In the genomic region with DNA sequence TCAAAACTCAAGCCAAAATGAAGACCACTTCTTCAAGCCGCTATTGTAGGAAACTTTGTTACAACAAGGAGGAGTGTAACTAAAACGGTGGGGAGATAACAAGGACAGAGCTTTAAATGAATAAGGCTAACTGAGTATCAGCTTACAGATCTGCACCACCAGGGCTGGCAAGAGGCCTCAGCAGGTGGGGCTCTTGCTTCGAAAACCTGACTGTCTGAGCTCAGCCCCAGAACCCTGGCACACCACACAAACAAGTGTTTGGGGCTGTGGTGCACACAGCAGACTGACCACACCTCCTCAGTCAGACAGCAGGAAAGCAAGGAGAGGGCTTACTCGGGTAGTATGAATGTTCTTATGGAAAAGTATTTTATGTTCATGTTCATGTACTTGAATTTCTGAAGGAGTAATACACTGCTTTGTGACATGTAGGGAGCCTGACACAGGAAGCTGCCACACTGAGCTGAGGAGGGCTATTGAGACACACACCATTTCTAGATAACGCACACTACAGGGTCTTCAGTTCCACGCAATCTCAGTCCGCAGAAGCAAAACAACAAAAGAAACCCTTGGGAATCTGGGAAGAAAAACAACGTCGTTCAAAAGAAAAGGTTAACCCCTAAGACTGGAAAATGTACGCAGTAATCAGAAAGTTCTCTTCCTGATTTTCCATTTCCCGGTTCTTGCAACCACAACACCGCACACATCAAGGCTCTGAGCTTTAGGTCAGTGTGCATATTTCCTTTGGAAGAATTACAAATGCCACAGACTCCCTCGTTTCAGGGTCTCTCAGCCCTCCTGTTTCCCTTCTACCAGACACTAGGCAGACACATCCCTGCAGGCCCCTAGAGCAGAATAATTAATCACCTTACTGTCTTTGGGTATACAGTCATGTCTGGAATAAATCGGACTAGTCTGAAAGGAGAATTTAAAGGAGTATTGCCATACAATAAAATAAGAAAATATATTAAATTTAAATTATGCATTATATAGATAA, we compare ENCODE assay signal across 10 mouse cellular contexts. TPM values are rescaled to one million over a fixed set of nuclear protein-coding genes. Genes with fewer than 3 reads are reported as not detected.
DNase-seq lines count a peak whose midpoint lies in the region; ATAC-seq and TF ChIP-seq lines count a peak whose summit lies in the region.
"Had no signal": no experiment of that assay in that cellular context is flagged by ENCODE, and none has a peak within 500 bp of the region (broad histone marks: within the 10 kb centered on the region; RNA-seq: fewer than 3 reads in every experiment).

No protein-coding gene starts in this region.

- H3K4me1 ChIP-seq in embryonic facial prominence, embryonic 11.5 days (ENCODE audit: control insufficient read depth, insufficient read depth, low read length): no peaks in the 10 kb centered on the region
- peaks cover 30% of the 10 kb centered on the region for H3K4me1 ChIP-seq in embryonic facial prominence, embryonic 10.5 days
- H3K4me1 ChIP-seq in liver, embryonic 11.5 days (replicated peaks; ENCODE audit: control insufficient read depth, insufficient read depth, low read length): peaks cover 10% of the 10 kb centered on the region; the same call in 1 of the 2 replicates
- H3K4me1 ChIP-seq in liver, embryonic 12.5 days: peaks cover 6% of the 10 kb centered on the region; the same call in 1 of the 2 replicates
- H3K4me1 ChIP-seq in intestine, embryonic 15.5 days (replicated peaks): peaks cover 7% of the 10 kb centered on the region; the same call in 1 of the 2 replicates
- peaks cover 2% of the 10 kb centered on the region; the same call in 1 of the 2 replicates for H3K4me1 ChIP-seq in stomach, postnatal 0 days (replicated peaks; ENCODE audit: control insufficient read depth, insufficient read depth)

- no peaks in the 10 kb centered on the region for H3K27me3 ChIP-seq in embryonic facial prominence, embryonic 11.5 days (ENCODE audit: control insufficient read depth, insufficient read depth, low read length)
- peaks cover 6% of the 10 kb centered on the region for H3K27me3 ChIP-seq in embryonic facial prominence, embryonic 10.5 days (replicated peaks; ENCODE audit: low read depth, poor library complexity, severe bottlenecking)
- H3K27me3 ChIP-seq in liver, embryonic 11.5 days (replicated peaks; ENCODE audit: control insufficient read depth, insufficient read depth, low read length): no peaks in the 10 kb centered on the region; the same call in 1 of the 2 replicates
- H3K27me3 ChIP-seq in liver, embryonic 12.5 days (replicated peaks): no peaks in the 10 kb centered on the region
- no peaks in the 10 kb centered on the region for H3K27me3 ChIP-seq in intestine, embryonic 15.5 days (replicated peaks)
- no peaks in the 10 kb centered on the region; the same call in 1 of the 2 replicates for H3K27me3 ChIP-seq in stomach, postnatal 0 days (ENCODE audit: control insufficient read depth, insufficient read depth, low read length)

- no peak for DNase-seq in embryonic facial prominence, embryonic 11.5 days (ENCODE audit: low spot score)
- DNase-seq in embryonic facial prominence, embryonic 10.5 days (ENCODE audit: low spot score): no peak
- no peak for DNase-seq in liver, embryonic 11.5 days (ENCODE audit: low spot score)
- DNase-seq in stomach, postnatal 0 days (ENCODE audit: low spot score): no peak
- no peak for DNase-seq in spleen, postnatal 14 days (ENCODE audit: low spot score in 2 of 2)
- no peak for DNase-seq in ovary, postnatal 36 days (ENCODE audit: low spot score)
- DNase-seq: gastrocnemius, postnatal 36 days; spleen, adult 18-20 months had no signal

- no peak for TF ChIP-seq EP300 in stomach, postnatal 0 days (optimal IDR thresholded peaks at IDR 0.05)

- 33% methylated on average over 14 of the region's 14 CpGs for WGBS in embryonic facial prominence, embryonic 11.5 days
- 38% methylated on average over 14 of the region's 14 CpGs for WGBS in embryonic facial prominence, embryonic 10.5 days
- 25% methylated on average over 14 of the region's 14 CpGs for WGBS in liver, embryonic 11.5 days
- WGBS in liver, embryonic 12.5 days (ENCODE audit: insufficient replicate concordance): 24% methylated on average over 14 of the region's 14 CpGs
- 22% methylated on average over 14 of the region's 14 CpGs for WGBS in intestine, embryonic 15.5 days
- WGBS in stomach, postnatal 0 days: 22% methylated on average over 14 of the region's 14 CpGs

- no peak overlapping the region for H3K27ac ChIP-seq in embryonic facial prominence, embryonic 11.5 days (replicated peaks; ENCODE audit: low read depth, low read length)
- H3K27ac ChIP-seq in embryonic facial prominence, embryonic 10.5 days (replicated peaks): no peak overlapping the region
- peak overlapping the region; percentile 52 for H3K27ac ChIP-seq in liver, embryonic 11.5 days (ENCODE audit: low read depth, low read length)
- H3K27ac ChIP-seq in liver, embryonic 12.5 days: no peak overlapping the region
- H3K27ac ChIP-seq in intestine, embryonic 15.5 days: peak overlapping the region; percentile 52; the same call in 1 of the 2 replicates
- H3K27ac ChIP-seq in stomach, postnatal 0 days (replicated peaks): no peak overlapping the region

- peak; percentile 31 for TF ChIP-seq CTCF in stomach, postnatal 0 days (IDR thresholded peaks at IDR 0.05; ENCODE audit: low read depth)

- no peaks in the 10 kb centered on the region for H3K36me3 ChIP-seq in embryonic facial prominence, embryonic 11.5 days (replicated peaks; ENCODE audit: control insufficient read depth, insufficient read depth, low read depth, low read length)
- H3K36me3 ChIP-seq in embryonic facial prominence, embryonic 10.5 days (replicated peaks): no peaks in the 10 kb centered on the region
- no peaks in the 10 kb centered on the region for H3K36me3 ChIP-seq in liver, embryonic 11.5 days (ENCODE audit: control insufficient read depth, insufficient read depth, low read length)
- no peaks in the 10 kb centered on the region for H3K36me3 ChIP-seq in liver, embryonic 12.5 days
- no peaks in the 10 kb centered on the region for H3K36me3 ChIP-seq in intestine, embryonic 15.5 days
- no peaks in the 10 kb centered on the region for H3K36me3 ChIP-seq in stomach, postnatal 0 days (ENCODE audit: control insufficient read depth, insufficient read depth, low read length)

- H3K4me3 ChIP-seq in embryonic facial prominence, embryonic 11.5 days (ENCODE audit: low read depth, low read length): no peak overlapping the region
- no peak overlapping the region for H3K4me3 ChIP-seq in embryonic facial prominence, embryonic 10.5 days
- no peak overlapping the region for H3K4me3 ChIP-seq in liver, embryonic 11.5 days (ENCODE audit: low read depth, low read length)
- no peak overlapping the region for H3K4me3 ChIP-seq in liver, embryonic 12.5 days
- no peak overlapping the region for H3K4me3 ChIP-seq in intestine, embryonic 15.5 days (replicated peaks)
- H3K4me3 ChIP-seq in stomach, postnatal 0 days (ENCODE audit: low read depth, low read length): no peak overlapping the region

- H3K9me3 ChIP-seq in embryonic facial prominence, embryonic 11.5 days (replicated peaks; ENCODE audit: control insufficient read depth, low read length): no peaks in the 10 kb centered on the region
- H3K9me3 ChIP-seq in embryonic facial prominence, embryonic 10.5 days: no peaks in the 10 kb centered on the region
- no peaks in the 10 kb centered on the region for H3K9me3 ChIP-seq in liver, embryonic 11.5 days (ENCODE audit: control insufficient read depth, low read length)
- no peaks in the 10 kb centered on the region for H3K9me3 ChIP-seq in liver, embryonic 12.5 days (replicated peaks)
- no peaks in the 10 kb centered on the region for H3K9me3 ChIP-seq in intestine, embryonic 15.5 days
- no peaks in the 10 kb centered on the region for H3K9me3 ChIP-seq in stomach, postnatal 0 days (ENCODE audit: control insufficient read depth, low read length)

- H3K4me2 ChIP-seq in embryonic facial prominence, embryonic 11.5 days (ENCODE audit: low read depth, low read length): no peak overlapping the region
- no peak overlapping the region; the same call in 1 of the 2 replicates for H3K4me2 ChIP-seq in liver, embryonic 11.5 days
- H3K4me2 ChIP-seq in liver, embryonic 12.5 days: no peak overlapping the region
- no peak overlapping the region; the same call in 1 of the 2 replicates for H3K4me2 ChIP-seq in intestine, embryonic 15.5 days (replicated peaks)
- H3K4me2 ChIP-seq in stomach, postnatal 0 days (replicated peaks; ENCODE audit: low read depth): no peak overlapping the region

- ATAC-seq in embryonic facial prominence, embryonic 11.5 days (replicated peaks; ENCODE audit: insufficient number of reproducible peaks, low FRiP score, low TSS enrichment, low read depth): 0 out of 2 replicates have a peak, but pooled peaks have one; percentile 42
- ATAC-seq in liver, embryonic 11.5 days (replicated peaks; ENCODE audit: low FRiP score): 0 out of 2 replicates have a peak, but pooled peaks have one; percentile 25
- ATAC-seq in liver, embryonic 12.5 days: no peak
- peak; percentile 43 for ATAC-seq in intestine, embryonic 15.5 days
- no peak for ATAC-seq in stomach, postnatal 0 days (ENCODE audit: low FRiP score, low TSS enrichment)

- H3K9ac ChIP-seq in embryonic facial prominence, embryonic 11.5 days (replicated peaks; ENCODE audit: low read length): no peak overlapping the region
- no peak overlapping the region for H3K9ac ChIP-seq in liver, embryonic 11.5 days (ENCODE audit: low read depth, low read length)
- no peak overlapping the region for H3K9ac ChIP-seq in liver, embryonic 12.5 days
- H3K9ac ChIP-seq in intestine, embryonic 15.5 days: no peak overlapping the region
- no peak overlapping the region for H3K9ac ChIP-seq in stomach, postnatal 0 days (ENCODE audit: low read length)

RNA-seq across cellular contexts. Expression of a gene that starts 29.8 kb away (rescaled TPM):
- 2.7 and 3.9 TPM in 2 replicates for polyA plus RNA-seq in embryonic facial prominence, embryonic 11.5 days (2014; fragmentation: Nextera tagmentation; extraction: Ambion mirVana)
- polyA plus RNA-seq in embryonic facial prominence, embryonic 10.5 days (2016; fragmentation: Nextera tagmentation; extraction: Ambion mirVana): 1.6 and 2.4 TPM in 2 replicates
- polyA plus RNA-seq in liver, embryonic 11.5 days (2014; fragmentation: Nextera tagmentation; extraction: Ambion mirVana): 1.2 and 2.1 TPM in 2 replicates
- 0.67 TPM in 2 replicates for polyA plus RNA-seq in liver, embryonic 12.5 days (2016; fragmentation: Nextera tagmentation; extraction: Ambion mirVana)
- 1.3 and 1.6 TPM in 2 replicates for polyA plus RNA-seq in intestine, embryonic 15.5 days (2015; fragmentation: Nextera tagmentation; extraction: Ambion mirVana)
- 0.19 and 0.23 TPM in 2 replicates for polyA plus RNA-seq in stomach, postnatal 0 days (2015; fragmentation: Nextera tagmentation; extraction: Ambion mirVana)

Comparison
In these comparisons a context has a peak if more than half of its experiments do, and no peak if none do; other contexts are left out.
1. ATAC-seq: peak in embryonic facial prominence, embryonic 11.5 days (single experiment), liver, embryonic 11.5 days (single experiment) and intestine, embryonic 15.5 days (single experiment); none in liver, embryonic 12.5 days (single experiment) and stomach, postnatal 0 days (single experiment).
2. H3K27ac ChIP-seq: peak in liver, embryonic 11.5 days (single experiment) and intestine, embryonic 15.5 days (single experiment); none in embryonic facial prominence, embryonic 11.5 days (single experiment), embryonic facial prominence, embryonic 10.5 days (single experiment), liver, embryonic 12.5 days (single experiment) and stomach, postnatal 0 days (single experiment).